Mouse (Mus musculus) ES-CJ7 (cell line): ENCODE data around the gene Slc51a.

Experiments used
- DNase-seq: peaks from one replicate; pipeline ENCODE4 v3.0.0; 2011; ENCODE audit warnings: low read depth, low spot score

The Slc51a gene

GRCm38 (mm10) chr16:32431047-32431591, 56.6 kb downstream of the Slc51a start:
- peak; percentile 17 for DNase-seq

GRCm38 (mm10) chr16:32430474-32431046, 57.1 kb downstream of the Slc51a start, which contains the start of gene Pcyt1a:
Gene Pcyt1a, plus strand, starts transcription at chr16:32430921.
- peak; percentile 91 for DNase-seq

GRCm38 (mm10) chr16:32427506-32427905, 60.2 kb downstream of the Slc51a start:
- no peak for DNase-seq
